Mouse (Mus musculus): ENCODE measurements around the gene Ptcd1. TPM values are rescaled to one million over a fixed set of nuclear protein-coding genes. Genes with fewer than 3 reads are reported as not detected.

The Ptcd1 gene
- polyA plus RNA-seq, 1 experiment from 2014 or later, result 20.2 TPM

DNA sequence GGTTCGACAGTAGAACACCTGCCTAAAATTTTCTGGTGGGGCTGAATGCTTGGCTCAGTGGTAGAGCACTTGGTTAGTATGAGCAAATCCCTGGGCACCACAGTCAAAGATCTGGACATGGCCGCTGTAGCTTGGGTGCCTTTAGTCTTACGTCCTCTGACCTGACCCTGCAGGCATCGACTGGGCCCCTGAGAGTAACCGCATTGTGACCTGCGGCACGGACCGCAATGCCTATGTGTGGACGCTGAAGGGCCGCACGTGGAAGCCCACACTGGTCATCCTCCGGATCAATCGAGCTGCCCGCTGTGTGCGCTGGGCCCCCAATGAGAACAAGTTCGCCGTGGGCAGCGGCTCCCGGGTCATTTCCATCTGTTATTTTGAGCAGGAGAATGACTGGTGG, 43.5 kb downstream of the Ptcd1 start:
- H3K27me3 ChIP-seq, result no peaks in the 10 kb centered on the region
- H3K9me3 ChIP-seq, result 0 out of 2 replicates have a peak, but pooled peaks cover 5% of the 10 kb centered on the region
- H3K4me2 ChIP-seq (replicated peaks), result no peak overlapping the region
- H3K36me3 ChIP-seq, result peaks cover 71% of the 10 kb centered on the region
- ATAC-seq (ENCODE audit: low FRiP score, low read depth), result no peak
- no peak overlapping the region for H3K9ac ChIP-seq
- H3K27ac ChIP-seq, result no peak overlapping the region
- peaks cover 11% of the 10 kb centered on the region for H3K4me1 ChIP-seq
- H3K4me3 ChIP-seq, result no peak overlapping the region
- WGBS, result 93% methylated on average over 19 of the region's 19 CpGs

DNA sequence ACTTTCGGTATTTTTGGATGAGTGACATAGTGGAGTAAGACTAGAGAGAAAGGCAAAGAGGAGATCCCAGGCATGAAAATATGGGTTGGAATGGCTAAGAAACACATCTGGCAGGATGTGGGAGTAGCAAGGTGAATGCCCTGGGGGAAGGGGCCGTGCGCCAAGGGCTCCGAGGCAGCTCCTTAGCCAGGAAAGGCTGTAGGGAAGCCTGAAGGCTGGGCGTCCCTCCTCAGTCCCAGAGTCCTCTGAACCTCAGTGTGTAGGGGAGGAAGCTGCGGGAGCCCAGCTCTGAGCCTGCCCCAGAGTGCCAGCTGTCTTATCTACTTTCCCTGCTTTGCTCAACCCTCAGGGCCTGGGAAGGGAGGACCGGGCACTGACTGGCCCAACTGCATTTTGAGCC, 46.0 kb downstream of the Ptcd1 start:
- Histone ChIP-seq H3K9me3 (0 out of 2 replicates have a peak, but pooled peaks cover 5% of the 10 kb centered on the region), H3K4me3 (no peak overlapping the region), H3K27me3 (no peaks in the 10 kb centered on the region), H3K4me2 (replicated peaks) (no peak overlapping the region), H3K36me3 (peaks cover 48% of the 10 kb centered on the region), H3K27ac (0 out of 2 replicates have a peak overlapping the region, but pooled peaks have one; percentile 28), H3K4me1 (peaks cover 30% of the 10 kb centered on the region), H3K9ac (peak overlapping the region; percentile 43)
- 36% methylated on average over 7 of the region's 7 CpGs for WGBS
- no peak for ATAC-seq (ENCODE audit: low FRiP score, low read depth)

DNA sequence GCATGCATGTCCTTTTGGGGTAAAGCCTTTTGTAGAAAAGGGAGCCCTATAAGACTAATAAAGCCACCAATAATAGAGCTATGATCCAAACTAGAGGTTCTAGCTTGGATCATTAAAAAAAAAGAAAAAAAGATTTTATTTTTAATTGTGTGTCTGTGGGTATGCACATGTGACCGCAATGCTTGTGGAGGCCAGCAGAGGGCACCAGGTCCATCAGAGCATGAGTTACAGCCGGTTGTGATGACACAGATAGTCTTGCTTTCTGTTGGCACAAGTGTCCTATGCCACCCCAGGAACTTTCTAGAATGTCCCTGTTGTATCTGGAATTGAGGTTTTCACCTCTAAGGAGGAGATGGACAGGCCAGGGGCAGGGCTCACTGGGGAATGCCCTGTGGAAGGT, 47.5 kb downstream of the Ptcd1 start:
- Histone ChIP-seq H3K4me3 (no peak overlapping the region), H3K4me1 (peaks cover 43% of the 10 kb centered on the region), H3K4me2 (replicated peaks) (no peak overlapping the region), H3K27ac (no peak overlapping the region), H3K27me3 (no peaks in the 10 kb centered on the region), H3K9ac (no peak overlapping the region), H3K9me3 (0 out of 2 replicates have a peak, but pooled peaks cover 5% of the 10 kb centered on the region), H3K36me3 (peaks cover 33% of the 10 kb centered on the region)
- no peak for ATAC-seq (ENCODE audit: low FRiP score, low read depth)
- WGBS, result 93% methylated on average over 2 of the region's 2 CpGs

DNA sequence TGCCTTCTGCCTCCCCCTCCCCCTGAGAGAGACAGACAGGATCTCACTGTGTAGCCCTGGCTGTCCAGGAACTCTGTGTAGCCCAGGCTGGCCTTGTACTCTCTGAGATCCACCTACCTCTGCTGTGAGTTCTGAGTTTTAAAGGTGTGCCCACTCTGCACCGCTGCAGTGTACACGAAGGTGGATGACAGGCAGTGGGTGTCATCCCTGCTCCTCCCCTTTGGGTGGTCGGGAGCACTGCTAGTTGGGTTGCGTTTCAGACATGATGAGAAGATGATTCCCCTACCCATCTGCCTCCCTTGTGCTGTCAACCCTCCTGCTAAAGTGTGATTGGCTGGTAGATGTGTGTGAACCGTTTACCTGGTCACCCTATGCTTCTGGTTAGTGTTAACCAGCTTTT, 48.4 kb downstream of the Ptcd1 start:
- peaks cover 24% of the 10 kb centered on the region for H3K36me3 ChIP-seq
- H3K27me3 ChIP-seq, result no peaks in the 10 kb centered on the region
- no peak overlapping the region for H3K4me3 ChIP-seq
- WGBS, result 87% methylated on average over 5 of the region's 5 CpGs
- no peak for ATAC-seq (ENCODE audit: low FRiP score, low read depth)
- H3K4me1 ChIP-seq, result peaks cover 48% of the 10 kb centered on the region
- no peak overlapping the region for H3K9ac ChIP-seq
- H3K4me2 ChIP-seq (replicated peaks), result no peak overlapping the region
- H3K27ac ChIP-seq, result no peak overlapping the region
- 0 out of 2 replicates have a peak, but pooled peaks cover 5% of the 10 kb centered on the region for H3K9me3 ChIP-seq

DNA sequence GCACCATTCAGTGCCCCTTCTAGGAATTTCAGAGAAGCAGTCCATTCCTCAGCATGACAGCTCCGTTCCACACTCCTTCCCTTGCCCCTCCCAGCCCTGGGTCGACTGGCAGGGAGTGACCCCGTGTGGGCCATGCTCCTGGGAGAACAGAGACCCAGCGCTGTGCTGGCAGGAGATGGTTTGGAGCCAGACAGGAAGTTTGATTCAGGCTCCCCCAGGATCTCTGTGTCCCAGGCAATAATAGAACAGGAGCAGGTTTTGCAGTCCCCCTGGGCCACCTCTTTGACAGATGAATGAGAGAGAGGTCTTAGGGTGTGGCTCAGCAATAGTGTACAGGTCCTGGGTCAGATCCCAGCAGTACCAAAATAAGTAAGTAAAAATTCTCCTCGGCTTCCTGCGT, 48.9 kb downstream of the Ptcd1 start:
- ATAC-seq (ENCODE audit: low FRiP score, low read depth), result no peak
- Histone ChIP-seq H3K36me3 (peaks cover 19% of the 10 kb centered on the region), H3K4me2 (replicated peaks) (no peak overlapping the region), H3K4me1 (peaks cover 48% of the 10 kb centered on the region), H3K27ac (no peak overlapping the region), H3K27me3 (no peaks in the 10 kb centered on the region), H3K9me3 (0 out of 2 replicates have a peak, but pooled peaks cover 5% of the 10 kb centered on the region), H3K9ac (no peak overlapping the region), H3K4me3 (no peak overlapping the region)
- 57% methylated on average over 6 of the region's 6 CpGs for WGBS

DNA sequence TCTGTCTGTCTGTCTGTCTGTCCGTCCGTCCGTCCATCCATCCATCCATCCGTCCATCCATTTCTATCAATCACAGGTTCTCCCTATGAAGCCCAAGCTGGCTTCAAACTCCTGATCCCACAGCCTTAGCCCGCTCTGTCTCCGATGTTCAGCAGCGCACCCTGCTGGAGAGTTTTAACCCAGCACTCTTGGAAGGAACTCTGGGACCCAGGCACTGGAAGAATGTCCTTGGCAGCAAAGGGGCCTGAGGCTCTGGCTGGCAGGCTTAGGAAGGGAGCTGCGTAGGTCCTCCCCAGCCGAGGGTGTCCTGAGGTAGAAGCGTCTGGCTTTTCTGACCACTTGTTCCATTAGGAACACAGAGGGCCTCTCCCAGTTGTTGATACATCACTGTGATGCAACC, 50.0 kb downstream of the Ptcd1 start:
- H3K36me3 ChIP-seq, result peaks cover 9% of the 10 kb centered on the region; the same call in 1 of the 2 replicates
- peak overlapping the region; percentile 91 for H3K4me2 ChIP-seq (replicated peaks)
- 47% methylated on average over 10 of the region's 10 CpGs for WGBS
- 0 out of 2 replicates have a peak, but pooled peaks cover 5% of the 10 kb centered on the region for H3K9me3 ChIP-seq
- peak overlapping the region; percentile 80 for H3K27ac ChIP-seq
- H3K4me3 ChIP-seq, result peak overlapping the region; percentile 15; the same call in 1 of the 2 replicates
- no peaks in the 10 kb centered on the region for H3K27me3 ChIP-seq
- H3K9ac ChIP-seq, result peak overlapping the region; percentile 43; the same call in 1 of the 2 replicates
- peaks cover 48% of the 10 kb centered on the region for H3K4me1 ChIP-seq
- no peak for ATAC-seq (ENCODE audit: low FRiP score, low read depth)

DNA sequence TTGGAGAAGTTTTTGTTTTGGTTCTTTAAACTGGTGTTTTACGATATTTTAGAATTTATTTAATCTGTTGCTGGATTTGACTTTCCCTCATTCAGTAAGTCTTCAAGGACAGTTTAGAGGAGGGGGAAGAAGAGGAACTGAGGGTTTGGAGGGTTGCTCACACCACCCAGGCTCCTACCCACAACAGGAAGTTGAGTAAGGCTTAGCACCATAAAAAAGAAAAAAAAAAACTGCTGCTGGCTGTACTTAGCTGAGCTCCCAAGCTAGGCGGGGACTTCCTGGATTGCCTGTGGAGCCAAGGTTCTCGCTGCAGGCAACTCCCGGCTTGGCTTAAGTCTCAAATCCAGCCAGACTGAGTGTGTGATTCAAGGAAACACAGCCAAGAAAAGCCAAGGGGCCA, 50.6 kb downstream of the Ptcd1 start:
- Histone ChIP-seq H3K36me3 (peaks cover 7% of the 10 kb centered on the region; the same call in 1 of the 2 replicates), H3K4me3 (peak overlapping the region; percentile 15; the same call in 1 of the 2 replicates), H3K27me3 (no peaks in the 10 kb centered on the region), H3K4me1 (peaks cover 48% of the 10 kb centered on the region), H3K27ac (peak overlapping the region; percentile 80), H3K4me2 (replicated peaks) (peak overlapping the region; percentile 91), H3K9me3 (0 out of 2 replicates have a peak, but pooled peaks cover 5% of the 10 kb centered on the region), H3K9ac (no peak overlapping the region)
- 19% methylated on average over 4 of the region's 4 CpGs for WGBS
- ATAC-seq (ENCODE audit: low FRiP score, low read depth), result peak; percentile 45

DNA sequence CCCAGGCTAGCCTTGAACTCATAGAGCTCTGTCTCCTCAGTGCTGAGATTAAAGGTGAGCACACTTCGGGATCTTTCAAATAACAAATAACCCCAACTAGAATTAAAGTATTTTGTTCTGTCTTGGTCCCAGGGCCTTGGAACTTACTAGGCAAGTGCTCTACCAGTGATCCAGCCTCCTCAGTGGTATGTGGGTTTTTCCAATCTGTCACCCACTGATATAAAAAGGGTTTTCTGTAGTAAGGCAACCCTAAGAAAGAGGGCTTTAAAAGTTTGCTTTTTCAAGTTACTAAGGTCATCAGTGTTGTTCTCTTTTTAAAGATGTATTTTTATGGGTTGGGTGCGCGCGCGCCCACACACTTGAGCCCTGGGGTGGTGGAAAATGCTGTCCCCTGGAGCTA, 51.2 kb downstream of the Ptcd1 start:
- 0 out of 2 replicates have a peak, but pooled peaks cover 5% of the 10 kb centered on the region for H3K9me3 ChIP-seq
- H3K27ac ChIP-seq, result peak overlapping the region; percentile 80
- ATAC-seq (ENCODE audit: low FRiP score, low read depth), result no peak
- 71% methylated on average over 5 of the region's 5 CpGs for WGBS
- H3K4me2 ChIP-seq (replicated peaks), result peak overlapping the region; percentile 91
- no peaks in the 10 kb centered on the region for H3K27me3 ChIP-seq
- peaks cover 10% of the 10 kb centered on the region for H3K36me3 ChIP-seq
- H3K4me3 ChIP-seq, result peak overlapping the region; percentile 67; the same call in 1 of the 2 replicates
- peaks cover 42% of the 10 kb centered on the region for H3K4me1 ChIP-seq
- H3K9ac ChIP-seq, result no peak overlapping the region

DNA sequence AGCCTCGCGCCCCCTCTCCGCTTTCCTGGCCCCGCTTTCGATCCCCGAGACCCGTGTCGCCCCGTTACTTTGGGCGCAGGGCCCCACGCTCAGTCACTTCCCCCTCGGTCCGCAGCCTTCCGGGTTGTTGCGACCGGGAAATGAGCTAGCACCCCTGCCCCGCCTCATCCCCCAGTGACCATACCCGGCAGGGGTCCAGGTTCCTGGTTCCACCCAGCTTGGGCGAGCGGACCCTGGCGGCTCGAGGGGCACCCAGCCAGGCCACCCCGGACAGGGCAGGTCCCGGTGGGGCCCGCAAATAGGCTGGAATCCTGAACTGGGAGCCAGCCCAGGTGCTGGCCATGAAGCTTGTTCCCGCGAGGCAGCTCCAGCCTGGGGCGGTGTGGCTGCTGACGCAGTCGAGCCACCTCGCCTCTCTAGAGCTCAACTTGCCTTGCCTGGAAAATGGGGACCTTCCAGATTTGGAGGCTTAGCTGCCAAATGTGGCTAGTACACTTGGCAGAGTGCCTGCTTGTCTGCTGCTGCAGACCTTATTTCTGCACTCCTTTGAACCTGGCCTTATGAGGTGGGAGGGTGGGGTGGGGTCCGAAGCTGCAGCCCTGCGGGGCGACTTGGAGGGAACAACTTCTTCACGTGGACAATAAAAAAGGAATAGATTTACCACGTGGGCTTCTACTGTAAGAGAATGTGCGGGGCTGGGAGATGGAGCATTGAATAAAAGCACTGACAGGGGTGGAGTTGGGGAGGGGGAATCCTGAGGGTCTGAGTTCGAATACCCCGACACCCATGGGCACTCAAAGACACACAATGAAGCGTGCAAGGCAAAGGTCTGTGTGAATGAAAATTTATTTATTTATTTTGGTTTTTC, 52.1 kb downstream of the Ptcd1 start:
- H3K4me2 ChIP-seq (replicated peaks), result peak overlapping the region; percentile 91
- H3K36me3 ChIP-seq, result peaks cover 19% of the 10 kb centered on the region
- peak overlapping the region; percentile 67 for H3K4me3 ChIP-seq
- peak; percentile 15; the same call in 1 of the 2 replicates for ATAC-seq (ENCODE audit: low FRiP score, low read depth)
- H3K27ac ChIP-seq, result peak overlapping the region; percentile 61; the same call in 1 of the 2 replicates
- WGBS, result 12% methylated on average over 40 of the region's 40 CpGs
- no peaks in the 10 kb centered on the region for H3K27me3 ChIP-seq
- 0 out of 2 replicates have a peak, but pooled peaks cover 5% of the 10 kb centered on the region for H3K9me3 ChIP-seq
- peaks cover 37% of the 10 kb centered on the region for H3K4me1 ChIP-seq
- H3K9ac ChIP-seq, result peak overlapping the region; percentile 77

DNA sequence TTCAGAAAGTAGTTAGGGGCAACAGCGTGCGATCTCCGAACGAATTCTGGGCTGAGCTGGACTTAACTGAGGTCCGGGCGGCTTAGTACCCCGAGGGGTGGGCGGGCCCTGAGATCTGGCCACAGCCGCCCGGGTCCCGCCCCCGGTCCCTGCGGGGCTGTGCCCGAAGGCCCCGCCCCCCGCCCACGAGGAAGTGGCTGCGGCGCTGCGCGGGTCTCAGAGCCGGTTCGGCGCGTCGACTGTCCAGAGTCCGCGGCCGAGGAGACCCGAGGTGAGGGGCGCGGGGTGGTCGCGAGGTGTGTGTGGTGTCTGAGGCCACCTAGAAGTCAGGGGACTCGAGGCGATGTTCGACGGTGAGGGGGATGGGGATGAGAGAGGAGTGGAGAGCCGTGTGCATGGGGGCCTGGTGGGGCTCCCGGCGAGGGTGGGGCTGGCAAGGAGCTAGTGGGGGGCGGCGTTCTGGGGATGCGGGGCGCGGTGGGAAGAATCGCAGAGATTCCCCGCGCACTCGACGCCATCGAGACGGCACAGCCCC, 52.8 kb downstream of the Ptcd1 start, which contains the start of gene Arpc1b:
Gene Arpc1b, plus strand, starts transcription at position 145 of the 535 bp plus-strand sequence.
- H3K27me3 ChIP-seq, result no peaks in the 10 kb centered on the region
- H3K4me2 ChIP-seq (replicated peaks), result peak within 1 kb of the TSS; percentile 91
- peak within 1 kb of the TSS; percentile 67 for H3K4me3 ChIP-seq
- peak; percentile 46 for ATAC-seq (ENCODE audit: low FRiP score, low read depth)
- under 1% methylated on average over 49 of the region's 53 CpGs for WGBS
- peaks cover 37% of the 10 kb centered on the region for H3K4me1 ChIP-seq
- peak within 1 kb of the TSS; percentile 61; the same call in 1 of the 2 replicates for H3K27ac ChIP-seq
- peak within 1 kb of the TSS; percentile 77 for H3K9ac ChIP-seq
- 0 out of 2 replicates have a peak, but pooled peaks cover 1% of the 10 kb centered on the region for H3K9me3 ChIP-seq
- H3K36me3 ChIP-seq, result peaks cover 21% of the 10 kb centered on the region

DNA sequence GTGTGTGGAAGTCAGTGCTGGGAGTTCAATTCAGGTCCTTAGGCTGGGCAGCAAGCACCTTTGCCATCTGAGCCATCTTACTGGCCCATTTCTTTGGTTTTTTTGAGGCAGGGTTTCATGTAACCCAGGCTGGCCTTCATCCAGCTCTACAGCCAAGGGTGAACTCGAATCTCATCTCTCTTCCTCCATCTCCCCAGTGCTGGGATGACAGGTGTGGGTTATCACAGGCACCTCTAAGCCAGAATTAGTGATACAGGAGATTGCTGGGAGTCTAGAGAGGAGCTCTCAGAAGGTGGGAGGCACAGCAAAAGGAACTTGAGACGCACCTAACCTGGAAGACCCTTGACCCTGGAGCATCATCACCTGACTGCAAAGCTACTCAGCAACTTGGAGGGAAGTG, 53.5 kb downstream of the Ptcd1 start:
- H3K9ac ChIP-seq, result no peak overlapping the region

DNA sequence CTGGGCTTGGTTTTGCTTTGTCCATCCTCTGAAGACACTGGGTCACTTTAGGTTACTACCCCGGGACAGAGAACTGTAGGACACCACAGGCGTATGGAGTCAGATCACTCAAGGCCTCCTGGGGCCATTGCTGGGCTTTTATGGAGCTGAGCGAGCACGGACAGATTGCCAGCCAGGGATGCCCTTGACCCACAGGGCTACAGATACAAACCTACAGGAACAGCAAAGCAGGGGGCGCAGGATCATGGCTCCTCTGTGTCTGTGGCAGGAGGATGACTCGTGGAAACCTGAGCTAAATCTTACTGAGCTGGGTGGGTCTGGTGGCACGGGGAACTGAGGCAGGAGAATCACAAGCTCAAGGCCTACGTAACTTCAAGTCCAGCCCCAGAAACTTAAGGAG, 54.3 kb downstream of the Ptcd1 start:
- peaks cover 32% of the 10 kb centered on the region for H3K4me1 ChIP-seq
- ATAC-seq (ENCODE audit: low FRiP score, low read depth), result no peak
- peaks cover 33% of the 10 kb centered on the region for H3K36me3 ChIP-seq
- H3K9me3 ChIP-seq, result no peaks in the 10 kb centered on the region
- no peaks in the 10 kb centered on the region for H3K27me3 ChIP-seq
- no peak overlapping the region for H3K27ac ChIP-seq
- no peak overlapping the region for H3K9ac ChIP-seq
- no peak overlapping the region for H3K4me3 ChIP-seq
- whole genome bisulfite sequencing, result 76% methylated on average over 8 of the region's 8 CpGs
- no peak overlapping the region for H3K4me2 ChIP-seq (replicated peaks)

More for the DNA sequence above, 53.5 kb downstream of the Ptcd1 start:
- H3K4me2 ChIP-seq (replicated peaks), result peak overlapping the region; percentile 91
- WGBS, result 59% methylated on average over 2 of the region's 2 CpGs
- H3K4me1 ChIP-seq, result peaks cover 37% of the 10 kb centered on the region
- H3K9me3 ChIP-seq, result no peaks in the 10 kb centered on the region
- peak overlapping the region; percentile 67 for H3K4me3 ChIP-seq
- no peaks in the 10 kb centered on the region for H3K27me3 ChIP-seq
- ATAC-seq (ENCODE audit: low FRiP score, low read depth), result no peak
- H3K27ac ChIP-seq, result no peak overlapping the region
- peaks cover 24% of the 10 kb centered on the region for H3K36me3 ChIP-seq
